Mouse (Mus musculus): ENCODE data around the gene Gpd1l.

GRCm38 (mm10) chr9:114933723-114934171, at the start of gene Gpd1l:
- TF ChIP-seq CTCF (IDR thresholded peaks at IDR 0.05; ENCODE audit: low read depth) (no peak), EP300 (IDR thresholded peaks at IDR 0.05; ENCODE audit: low read depth) (peak; percentile 31; the same call in 1 of the 2 replicates)
